Mouse (Mus musculus) kidney, embryonic 14.5 days (tissue): ENCODE results near the gene Ccnc. TPM values are rescaled to one million over a fixed set of nuclear protein-coding genes. Genes with fewer than 3 reads are reported as not detected.

Source experiments
- ATAC-seq: fragments of 200-750 bp; cut with Nextera tagmentation; 2 replicates; pipeline ENCODE4 v1.8.0; 2017; ENCODE audit warnings: moderate number of reproducible peaks, mild to moderate bottlenecking, moderate TSS enrichment, moderate library complexity; ENCODE audit not compliant: low FRiP score, low TSS enrichment
- H3K27ac ChIP-seq: fragments of 300-500 bp; sonication (generic); 2 replicates; pipeline ENCODE4 v1.5.1; 2014; ENCODE audit warnings: low read depth, mild to moderate bottlenecking, low read length, moderate library complexity, mixed read lengths
- H3K27me3 ChIP-seq: fragments of 300-500 bp; sonication (generic); 2 replicates; pipeline ENCODE4 v1.6.1; 2014; ENCODE audit warnings: mild to moderate bottlenecking, low read length; ENCODE audit not compliant: control insufficient read depth, insufficient read depth
- H3K36me3 ChIP-seq: fragments of 300-500 bp; sonication (generic); 2 replicates; pipeline ENCODE4 v1.6.1; 2014; ENCODE audit warnings: low read length, mixed read lengths; ENCODE audit not compliant: control insufficient read depth, insufficient read depth
- H3K4me1 ChIP-seq: fragments of 300-500 bp; sonication (generic); 2 replicates; pipeline ENCODE4 v1.6.1; 2014; ENCODE audit warnings: low read length, mixed read lengths; ENCODE audit not compliant: control insufficient read depth, insufficient read depth
- H3K4me2 ChIP-seq: fragments of 300-500 bp; sonication (generic); replicated peaks from 2 replicates; pipeline ENCODE4 v1.6.1; 2014; ENCODE audit warnings: low read depth, mild to moderate bottlenecking, low read length
- H3K4me3 ChIP-seq: fragments of 300-500 bp; sonication (generic); 2 replicates; pipeline ENCODE4 v1.5.1; 2014; ENCODE audit warnings: mild to moderate bottlenecking, low read length
- H3K9ac ChIP-seq: fragments of 300-500 bp; sonication (generic); 2 replicates; pipeline ENCODE4 v1.6.1; 2014; ENCODE audit warnings: low read depth, mild to moderate bottlenecking, low read length, moderate library complexity
- H3K9me3 ChIP-seq: fragments of 300-500 bp; sonication (generic); 2 replicates; pipeline ENCODE4 v1.6.1; 2016; ENCODE audit warnings: low read length; ENCODE audit not compliant: control insufficient read depth
- WGBS: fragments of 180-500 bp; shearing (Covaris S2); extraction: QIAGEN DNeasy Blood & Tissue Kit; methylation state at CpG from one replicate; pipeline ENCODE4 v1.1.7; 2014; 5-methylcytosine and 5-hydroxymethylcytosine counted together
- polyA plus RNA-seq: library from polyadenylated mRNA; unstranded; fragments of >200 nt; fragmentation: Nextera tagmentation; extraction: Ambion mirVana; gene quantifications from 2 replicates; pipeline ENCODE4 v1.2.1, GENCODE M21; 2014

Ccnc gene
- polyA plus RNA-seq, 1 experiment from 2014 or later = 48.4 TPM

DNA sequence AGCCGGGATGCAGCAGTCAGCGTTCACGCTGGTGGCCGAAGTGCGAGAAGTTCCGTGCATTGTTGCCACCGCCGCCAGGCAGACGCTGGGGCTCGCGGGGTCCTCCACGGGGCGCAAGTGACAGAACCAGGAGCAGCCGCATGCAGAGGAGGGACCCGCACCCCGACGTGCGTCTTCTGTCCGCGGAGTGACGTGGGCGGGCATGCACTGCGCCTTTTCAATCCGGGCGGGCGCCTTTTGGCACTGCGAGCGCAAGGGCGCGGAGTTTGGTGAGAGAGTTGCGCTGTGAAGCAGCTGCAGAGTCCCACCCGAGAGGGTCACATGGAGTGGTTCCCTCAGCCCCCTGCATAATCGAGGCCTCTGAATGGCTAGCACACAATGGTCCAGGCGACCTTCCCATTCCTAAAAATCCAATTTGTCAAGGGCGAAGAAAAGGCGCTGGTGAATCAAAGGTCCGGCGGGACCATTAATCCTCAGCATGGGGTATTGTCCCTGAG, 41.9 kb upstream of the Ccnc start, which contains the start of gene Prdm13:
Gene Prdm13 (minus strand): TSS at position 369 of the 497 bp plus-strand sequence.
- Histone ChIP-seq H3K9ac (no peak within 1 kb of the TSS), H3K27me3 (peaks cover 98% of the 10 kb centered on the region), H3K4me1 (0 out of 2 replicates have a peak, but pooled peaks cover 4% of the 10 kb centered on the region), H3K27ac (no peak within 1 kb of the TSS), H3K9me3 (no peaks in the 10 kb centered on the region), H3K4me2 (no peak within 1 kb of the TSS), H3K4me3 (no peak within 1 kb of the TSS), H3K36me3 (no peaks in the 10 kb centered on the region)
- no peak for ATAC-seq
- WGBS = under 1% methylated on average over 38 of the region's 38 CpGs

DNA sequence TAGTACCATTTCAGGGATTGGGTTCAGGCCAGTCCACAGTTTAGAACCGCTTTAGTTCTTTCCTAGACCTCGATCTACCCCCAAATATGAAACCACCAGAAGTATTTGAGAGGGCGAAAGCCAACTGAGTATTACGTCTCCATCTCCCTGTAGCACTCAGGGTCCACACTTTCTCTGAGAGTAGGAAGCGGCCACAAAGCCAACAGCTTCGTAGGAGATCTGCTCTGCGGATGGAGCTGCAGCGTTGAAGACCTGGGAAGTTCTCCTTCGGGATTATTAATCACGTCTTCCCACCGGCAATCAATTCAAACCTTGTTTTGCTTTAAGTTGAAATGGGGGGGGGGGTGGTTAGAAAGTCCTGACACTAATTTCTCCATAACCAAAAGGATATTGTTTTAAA, 41.1 kb upstream of the Ccnc start:
- Histone ChIP-seq H3K4me2 (no peak overlapping the region), H3K27ac (no peak overlapping the region), H3K27me3 (peaks cover 98% of the 10 kb centered on the region), H3K36me3 (no peaks in the 10 kb centered on the region), H3K9ac (no peak overlapping the region), H3K4me3 (no peak overlapping the region), H3K9me3 (no peaks in the 10 kb centered on the region), H3K4me1 (0 out of 2 replicates have a peak, but pooled peaks cover 4% of the 10 kb centered on the region)
- no peak for ATAC-seq
- 2% methylated on average over 11 of the region's 11 CpGs for WGBS

DNA sequence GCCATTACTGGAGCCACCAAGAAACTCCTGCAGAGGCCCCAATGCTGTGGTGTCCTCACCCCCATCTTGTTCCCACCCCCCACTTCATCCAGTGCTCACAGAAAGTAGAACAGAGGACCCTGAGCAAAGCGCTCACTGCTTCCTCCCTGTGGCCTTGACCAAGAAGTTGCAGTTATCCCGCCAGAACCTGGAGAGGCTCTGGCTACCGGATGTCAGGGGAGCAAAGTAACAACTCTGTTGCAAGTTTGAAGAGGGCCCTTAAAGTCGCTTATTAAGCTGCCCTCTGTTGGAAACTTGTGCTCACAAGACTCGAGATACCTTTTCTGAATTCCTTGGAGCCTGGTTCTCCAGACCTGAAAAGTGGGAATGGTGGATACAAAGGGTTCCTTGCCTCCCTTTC, 40.6 kb upstream of the Ccnc start:
- no peak for ATAC-seq
- 3% methylated on average over 5 of the region's 5 CpGs for WGBS

DNA sequence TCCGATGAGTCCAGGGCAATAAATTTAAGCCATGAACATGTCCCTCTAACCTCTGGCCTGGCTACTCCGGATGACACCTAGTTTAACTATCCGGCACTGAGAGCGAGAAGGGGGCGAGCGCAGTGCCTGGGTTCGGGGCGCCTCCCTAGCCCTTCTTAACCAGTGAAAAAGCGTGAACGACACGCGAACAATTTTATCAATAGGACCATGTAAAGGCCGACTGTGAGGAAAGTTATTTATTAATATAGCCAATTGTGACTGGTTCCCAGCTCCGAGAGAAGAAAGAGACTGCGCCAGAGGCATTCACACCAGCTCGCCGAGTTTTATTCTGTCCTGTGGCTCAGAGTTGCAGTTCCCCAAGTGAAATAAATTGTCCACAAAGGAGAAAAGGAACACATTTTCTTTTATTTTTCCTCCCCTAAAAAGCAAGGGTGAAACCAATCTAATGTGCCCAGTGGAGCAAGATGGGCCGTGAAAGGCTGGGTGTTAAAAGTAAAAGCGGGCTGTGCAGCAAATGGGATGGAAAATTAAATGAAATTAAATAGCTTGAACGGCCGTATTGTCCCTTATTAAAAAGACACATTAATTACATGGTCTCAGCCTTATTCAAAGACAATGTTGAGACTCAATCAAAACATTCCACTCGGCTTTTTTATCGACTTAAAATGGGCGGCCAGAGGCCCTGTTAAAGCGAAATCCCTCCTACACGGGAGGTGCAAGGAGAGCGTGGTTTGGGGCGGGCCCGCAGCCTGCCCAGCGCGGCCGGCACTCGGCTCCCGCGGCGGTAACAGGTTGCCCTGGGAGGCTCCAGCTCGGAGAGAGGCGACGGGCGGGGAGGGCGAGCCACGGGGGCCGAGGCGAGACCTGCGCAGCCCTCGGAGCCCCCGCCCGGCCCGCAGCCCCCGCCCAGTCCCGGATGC, 39.5 kb upstream of the Ccnc start:
- WGBS = under 1% methylated on average over 49 of the region's 51 CpGs
- Histone ChIP-seq H3K4me2 (peak overlapping the region; percentile 87), H3K27ac (no peak overlapping the region), H3K27me3 (peaks cover 96% of the 10 kb centered on the region), H3K36me3 (no peaks in the 10 kb centered on the region), H3K4me3 (peak overlapping the region; percentile 47), H3K9ac (peak overlapping the region; percentile 45), H3K4me1 (0 out of 2 replicates have a peak, but pooled peaks cover 4% of the 10 kb centered on the region), H3K9me3 (no peaks in the 10 kb centered on the region)
- ATAC-seq = peak; percentile 67

More for the DNA sequence above, 40.6 kb upstream of the Ccnc start:
- Histone ChIP-seq H3K4me1 (0 out of 2 replicates have a peak, but pooled peaks cover 4% of the 10 kb centered on the region), H3K27ac (no peak overlapping the region), H3K27me3 (peaks cover 98% of the 10 kb centered on the region), H3K4me3 (no peak overlapping the region), H3K36me3 (no peaks in the 10 kb centered on the region), H3K9me3 (no peaks in the 10 kb centered on the region), H3K9ac (no peak overlapping the region), H3K4me2 (no peak overlapping the region)

DNA sequence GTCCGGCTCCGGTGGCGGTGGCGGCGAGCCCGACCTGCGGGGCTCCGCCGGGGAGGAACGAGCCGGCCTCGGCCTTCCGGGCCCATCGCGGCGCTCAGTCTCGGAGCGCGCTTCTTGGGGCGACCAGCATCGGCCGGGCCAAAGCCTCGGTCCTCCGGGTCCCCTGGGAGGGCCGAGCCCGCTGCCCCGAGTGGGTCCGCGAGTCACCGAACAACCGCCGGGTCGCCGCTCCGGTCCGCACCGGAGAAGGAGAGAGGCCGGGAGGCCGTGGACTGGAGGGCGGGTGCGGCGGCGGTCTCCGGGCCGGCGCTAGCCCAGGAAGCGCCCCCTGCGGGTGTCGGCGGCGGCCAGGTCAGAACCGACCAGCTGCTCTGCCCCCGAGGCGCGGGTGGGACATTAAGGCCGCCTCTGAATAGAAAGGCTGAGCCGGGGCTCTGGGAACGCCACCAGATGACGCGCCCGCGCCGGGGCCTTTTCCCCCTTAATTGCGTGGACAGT, 38.7 kb upstream of the Ccnc start:
- H3K9me3 ChIP-seq = no peaks in the 10 kb centered on the region
- H3K4me3 ChIP-seq = peak overlapping the region; percentile 47
- peaks cover 92% of the 10 kb centered on the region for H3K27me3 ChIP-seq
- no peaks in the 10 kb centered on the region for H3K36me3 ChIP-seq
- H3K9ac ChIP-seq = peak overlapping the region; percentile 45
- 0 out of 2 replicates have a peak, but pooled peaks cover 4% of the 10 kb centered on the region for H3K4me1 ChIP-seq
- ATAC-seq = peak; percentile 79
- H3K4me2 ChIP-seq = peak overlapping the region; percentile 87
- WGBS = under 1% methylated on average over 51 of the region's 64 CpGs
- H3K27ac ChIP-seq = no peak overlapping the region

DNA sequence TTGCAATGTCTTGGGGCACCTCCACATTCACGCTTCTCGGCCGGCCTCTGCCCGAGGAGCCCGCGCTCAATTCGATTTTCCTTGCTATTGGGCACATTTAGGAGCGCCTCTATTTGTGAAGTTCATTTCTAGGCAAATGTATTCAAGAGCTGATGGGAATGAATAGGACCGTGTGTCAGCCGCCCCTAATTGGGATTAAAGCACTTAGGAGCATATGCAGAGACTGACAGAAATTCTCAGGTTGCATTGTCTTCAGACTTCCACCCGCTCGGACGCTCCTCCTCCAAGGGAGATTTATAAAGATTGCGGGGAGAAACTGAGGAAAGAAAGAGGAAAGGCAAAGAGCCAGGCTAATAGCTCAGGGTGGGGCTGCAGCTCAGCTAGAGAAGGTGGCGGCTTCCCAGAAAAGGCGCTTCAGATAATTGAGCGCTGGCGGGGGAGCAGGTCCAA, 38.0 kb upstream of the Ccnc start:
- no peak for ATAC-seq
- Histone ChIP-seq H3K4me1 (0 out of 2 replicates have a peak, but pooled peaks cover 4% of the 10 kb centered on the region), H3K9ac (no peak overlapping the region), H3K36me3 (no peaks in the 10 kb centered on the region), H3K4me3 (no peak overlapping the region), H3K9me3 (no peaks in the 10 kb centered on the region), H3K27ac (no peak overlapping the region), H3K27me3 (peaks cover 84% of the 10 kb centered on the region), H3K4me2 (no peak overlapping the region)
- under 1% methylated on average over 18 of the region's 18 CpGs for WGBS

DNA sequence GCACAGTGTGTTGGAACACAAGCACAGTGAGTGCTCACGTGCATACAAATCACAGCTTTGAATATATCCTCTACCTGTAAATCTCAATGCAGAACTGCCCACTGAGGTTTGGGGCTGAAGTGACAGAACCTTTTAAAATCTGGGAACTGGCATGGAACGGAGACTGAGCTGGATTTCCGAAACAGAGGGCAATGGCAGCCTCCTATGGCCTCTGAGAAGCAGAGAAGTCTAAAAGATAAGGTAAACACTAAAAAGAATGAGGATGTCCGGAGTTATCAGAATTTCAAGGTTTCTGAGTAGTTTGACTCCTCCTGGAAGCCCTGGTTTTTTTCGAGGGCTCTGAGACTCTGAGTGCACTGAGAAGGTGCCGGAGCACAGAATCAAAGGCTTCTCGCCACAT, 37.3 kb upstream of the Ccnc start:
- H3K27ac ChIP-seq = no peak overlapping the region
- H3K9me3 ChIP-seq = no peaks in the 10 kb centered on the region
- no peak overlapping the region for H3K4me2 ChIP-seq
- 6% methylated on average over 7 of the region's 7 CpGs for WGBS
- H3K9ac ChIP-seq = no peak overlapping the region
- H3K4me1 ChIP-seq = 0 out of 2 replicates have a peak, but pooled peaks cover 4% of the 10 kb centered on the region
- no peaks in the 10 kb centered on the region for H3K36me3 ChIP-seq
- ATAC-seq = no peak
- no peak overlapping the region for H3K4me3 ChIP-seq
- H3K27me3 ChIP-seq = peaks cover 77% of the 10 kb centered on the region

DNA sequence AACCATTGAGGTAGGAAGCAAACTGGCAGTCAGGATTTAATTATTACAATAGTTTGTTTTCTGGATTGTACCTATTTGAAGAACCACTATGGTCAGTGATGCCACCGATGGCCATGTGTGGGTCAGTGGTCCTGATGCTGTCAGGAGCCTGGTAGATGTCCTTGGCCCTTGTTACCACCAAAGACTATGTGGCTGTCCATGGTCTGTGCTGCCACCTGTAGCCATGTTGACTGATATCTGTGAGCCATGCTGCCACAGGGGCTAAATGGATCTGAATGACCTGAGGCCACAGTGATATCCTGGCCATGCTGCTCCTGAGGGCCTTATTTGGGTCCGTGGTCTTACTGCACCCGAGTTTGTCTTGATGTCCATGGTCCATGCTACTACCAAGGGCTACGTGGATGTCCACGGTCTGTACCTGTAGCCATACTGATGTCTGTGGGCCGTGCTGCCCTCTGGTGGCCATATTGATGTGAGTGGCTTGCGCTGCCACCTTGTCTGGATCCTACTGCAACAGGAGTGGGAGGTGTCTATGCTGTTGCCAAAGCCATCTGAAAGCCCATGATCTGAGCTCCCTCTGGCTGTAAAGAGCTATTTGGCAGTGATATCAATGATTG, 31.8 kb upstream of the Ccnc start:
- Histone ChIP-seq H3K9ac (no peak overlapping the region), H3K36me3 (no peaks in the 10 kb centered on the region), H3K4me1 (no peaks in the 10 kb centered on the region), H3K4me2 (no peak overlapping the region), H3K4me3 (no peak overlapping the region), H3K9me3 (no peaks in the 10 kb centered on the region), H3K27ac (no peak overlapping the region), H3K27me3 (peaks cover 28% of the 10 kb centered on the region)
- 36% methylated on average over 7 of the region's 7 CpGs for WGBS
- no peak for ATAC-seq
